In genomic region chr2:166622079-166622478, GRCm38 (mm10) we compare ENCODE assay signal across 18 mouse cellular contexts.
DNase-seq lines count a peak whose midpoint lies in the region; ATAC-seq lines count a peak whose summit lies in the region.
"Had no signal": no experiment of that assay in that cellular context is flagged by ENCODE, and none has a peak within 500 bp of the region (broad histone marks: within the 10 kb centered on the region; RNA-seq: fewer than 3 reads in every experiment).

No protein-coding gene starts in this region.

- H3K36me3 ChIP-seq in heart, embryonic 10.5 days: peaks cover 14% of the 10 kb centered on the region
- no peaks in the 10 kb centered on the region for H3K36me3 ChIP-seq in midbrain, embryonic 14.5 days (ENCODE audit: control insufficient read depth, insufficient read depth, low read length)
- H3K36me3 ChIP-seq in midbrain, embryonic 16.5 days (ENCODE audit: control insufficient read depth, insufficient read depth, low read length): no peaks in the 10 kb centered on the region
- peaks cover 2% of the 10 kb centered on the region; the same call in 1 of the 2 replicates for H3K36me3 ChIP-seq in liver, embryonic 16.5 days (ENCODE audit: control insufficient read depth, insufficient read depth)
- H3K36me3 ChIP-seq: G1E; midbrain, embryonic 15.5 days had no signal

- ATAC-seq in midbrain, embryonic 14.5 days (ENCODE audit: low FRiP score, low TSS enrichment): no peak
- ATAC-seq in midbrain, embryonic 16.5 days: no peak
- ATAC-seq in liver, embryonic 16.5 days (ENCODE audit: low read depth): peak; percentile 83
- ATAC-seq: activated CD4-positive, CD25-positive, alpha-beta regulatory T cell, adult 4 months; midbrain, embryonic 15.5 days had no signal

- no peaks in the 10 kb centered on the region for H3K27me3 ChIP-seq in heart, embryonic 10.5 days (ENCODE audit: insufficient read depth, poor library complexity, severe bottlenecking)
- H3K27me3 ChIP-seq in midbrain, embryonic 14.5 days (ENCODE audit: control insufficient read depth, insufficient read depth, low read length): no peaks in the 10 kb centered on the region
- no peaks in the 10 kb centered on the region for H3K27me3 ChIP-seq in midbrain, embryonic 16.5 days (ENCODE audit: control insufficient read depth, insufficient read depth, low read depth, low read length)
- H3K27me3 ChIP-seq in liver, embryonic 16.5 days (ENCODE audit: control insufficient read depth, insufficient read depth, low read depth, low read length): no peaks in the 10 kb centered on the region
- H3K27me3 ChIP-seq: limb, embryonic 15.5 days; midbrain, embryonic 15.5 days had no signal

- WGBS in heart, embryonic 10.5 days: 72% methylated on average over 6 of the region's 6 CpGs
- WGBS in midbrain, embryonic 14.5 days: 93% methylated on average over 6 of the region's 6 CpGs
- WGBS in midbrain, embryonic 16.5 days: 94% methylated on average over 6 of the region's 6 CpGs
- WGBS in liver, embryonic 16.5 days (ENCODE audit: insufficient replicate concordance): 75% methylated on average over 6 of the region's 6 CpGs

- no peak overlapping the region for H3K9ac ChIP-seq in midbrain, embryonic 14.5 days (replicated peaks; ENCODE audit: low read length)
- no peak overlapping the region for H3K9ac ChIP-seq in midbrain, embryonic 16.5 days (ENCODE audit: low read depth, low read length)
- H3K9ac ChIP-seq in liver, embryonic 16.5 days (ENCODE audit: low read depth, low read length): no peak overlapping the region
- H3K9ac ChIP-seq: limb, embryonic 15.5 days; midbrain, embryonic 15.5 days had no signal

- H3K4me2 ChIP-seq in midbrain, embryonic 14.5 days (ENCODE audit: low read length): no peak overlapping the region
- H3K4me2 ChIP-seq in midbrain, embryonic 16.5 days (ENCODE audit: low read length): no peak overlapping the region
- no peak overlapping the region for H3K4me2 ChIP-seq in liver, embryonic 16.5 days (ENCODE audit: low read depth, low read length)
- H3K4me2 ChIP-seq: limb, embryonic 15.5 days; midbrain, embryonic 15.5 days had no signal

- intact Hi-C loops in heart, postnatal 36 days (cut with DNase I): no loop called here

- H3K4me1 ChIP-seq in heart, embryonic 10.5 days: peaks cover 55% of the 10 kb centered on the region
- peaks cover 18% of the 10 kb centered on the region; the same call in 1 of the 2 replicates for H3K4me1 ChIP-seq in midbrain, embryonic 14.5 days (ENCODE audit: control insufficient read depth, insufficient read depth, low read length)
- peaks cover 5% of the 10 kb centered on the region; the same call in 1 of the 2 replicates for H3K4me1 ChIP-seq in midbrain, embryonic 16.5 days (ENCODE audit: control insufficient read depth, insufficient read depth, low read length)
- peaks cover 21% of the 10 kb centered on the region for H3K4me1 ChIP-seq in liver, embryonic 16.5 days (ENCODE audit: control insufficient read depth, low read depth, low read length)

- H3K4me3 ChIP-seq in heart, embryonic 10.5 days: no peak overlapping the region
- no peak overlapping the region for H3K4me3 ChIP-seq in midbrain, embryonic 14.5 days (replicated peaks; ENCODE audit: low read depth, low read length)
- no peak overlapping the region for H3K4me3 ChIP-seq in midbrain, embryonic 16.5 days (ENCODE audit: low read depth, low read length)
- H3K4me3 ChIP-seq in liver, embryonic 16.5 days (ENCODE audit: low read depth, low read length): no peak overlapping the region
- H3K4me3 ChIP-seq: limb, embryonic 15.5 days; midbrain, embryonic 15.5 days had no signal

- peak overlapping the region; percentile 71; the same call in 1 of the 2 replicates for H3K27ac ChIP-seq in heart, embryonic 10.5 days
- H3K27ac ChIP-seq in midbrain, embryonic 14.5 days (replicated peaks; ENCODE audit: low read depth, low read length): 0 out of 2 replicates have a peak overlapping the region, but pooled peaks have one; percentile 0
- H3K27ac ChIP-seq in midbrain, embryonic 16.5 days (ENCODE audit: low read length): no peak overlapping the region
- peak overlapping the region; percentile 2; the same call in 1 of the 2 replicates for H3K27ac ChIP-seq in liver, embryonic 16.5 days (ENCODE audit: low read length)
- H3K27ac ChIP-seq: limb, embryonic 15.5 days had no signal

- DNase-seq in heart, embryonic 10.5 days (ENCODE audit: low spot score): no peak
- no peak for DNase-seq in heart, postnatal 36 days
- DNase-seq in midbrain, embryonic 14.5 days: no peak
- DNase-seq in liver: peak; percentile 24
- DNase-seq in gastrocnemius, postnatal 10 days: no peak
- no peak for DNase-seq in left cerebral cortex, adult 9 months (ENCODE audit: low spot score in 2 of 2)
- DNase-seq: adrenal gland, postnatal 10 days; cerebellum, adult 11 months; cerebellum, postnatal 14 days; heart, adult 18-20 months; heart, postnatal 4 days; kidney, adult 11 months had no signal

- H3K9me3 ChIP-seq in heart, embryonic 10.5 days: no peaks in the 10 kb centered on the region
- H3K9me3 ChIP-seq in midbrain, embryonic 14.5 days (ENCODE audit: control insufficient read depth, low read length): no peaks in the 10 kb centered on the region
- H3K9me3 ChIP-seq in midbrain, embryonic 16.5 days (replicated peaks; ENCODE audit: control insufficient read depth, low read length, poor library complexity, severe bottlenecking): no peaks in the 10 kb centered on the region
- H3K9me3 ChIP-seq in liver, embryonic 16.5 days (replicated peaks; ENCODE audit: control insufficient read depth, low read length): no peaks in the 10 kb centered on the region
- H3K9me3 ChIP-seq: limb, embryonic 15.5 days; midbrain, embryonic 15.5 days had no signal
